Mouse (Mus musculus) brain, embryonic 14.5 days (tissue): ENCODE data around the gene Oas1g.

Source experiments
- CTCF ChIP-seq: fragments of 200-500 bp; IDR thresholded peaks from 2 replicates; pipeline ENCODE4 v1.5.1; 2012; ENCODE audit warnings: inconsistent platforms, mild to moderate bottlenecking, moderate library complexity, borderline replicate concordance; ENCODE audit not compliant: insufficient read depth, insufficient read length; ENCODE audit errors: extremely low read depth
- POLR2A ChIP-seq: fragments of 200-500 bp; IDR thresholded peaks from 2 replicates; pipeline ENCODE4 v1.6.1; 2012; ENCODE audit warnings: mild to moderate bottlenecking, inconsistent platforms, borderline replicate concordance; ENCODE audit not compliant: poor library complexity, insufficient read depth, insufficient read length, severe bottlenecking; ENCODE audit errors: extremely low read depth

DNA sequence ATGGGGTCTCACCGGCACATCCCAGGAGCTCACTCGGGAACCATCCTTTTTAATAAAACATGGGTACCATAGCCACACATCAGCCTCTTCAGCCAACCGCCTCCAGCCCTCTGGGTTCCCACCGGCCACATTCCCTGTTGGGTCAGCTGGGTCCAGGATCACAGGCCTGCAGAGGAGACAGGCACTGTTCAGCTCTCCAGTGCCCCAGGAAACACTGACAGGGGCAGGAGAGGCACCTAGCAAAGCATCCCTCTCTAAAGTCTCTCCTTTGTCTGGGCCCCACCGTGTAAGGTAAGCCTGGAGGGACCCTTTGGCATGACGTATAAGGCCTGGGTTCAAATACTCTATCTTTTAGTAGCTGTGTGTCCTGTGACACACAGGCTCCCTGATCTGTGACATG, 10.9 kb upstream of the Oas1g start:
- no peak for TF ChIP-seq POLR2A
- no peak for TF ChIP-seq CTCF
